Mouse (Mus musculus) urinary bladder, adult 18-20 months (tissue): Measurements from ENCODE around the gene Psmd1.
"Not testable (repeated sequence)": the region's sequence is repeated elsewhere in the genome, so short reads cannot be mapped to it uniquely, and the experiment has no call there.

Source experiments
- DNase-seq, 2 experiments: peaks; one replicate each; pipeline ENCODE4 v3.0.0; 2022; ENCODE audit warnings: low spot score in 2 of 2, mixed read lengths in 2 of 2

The Psmd1 gene

DNA sequence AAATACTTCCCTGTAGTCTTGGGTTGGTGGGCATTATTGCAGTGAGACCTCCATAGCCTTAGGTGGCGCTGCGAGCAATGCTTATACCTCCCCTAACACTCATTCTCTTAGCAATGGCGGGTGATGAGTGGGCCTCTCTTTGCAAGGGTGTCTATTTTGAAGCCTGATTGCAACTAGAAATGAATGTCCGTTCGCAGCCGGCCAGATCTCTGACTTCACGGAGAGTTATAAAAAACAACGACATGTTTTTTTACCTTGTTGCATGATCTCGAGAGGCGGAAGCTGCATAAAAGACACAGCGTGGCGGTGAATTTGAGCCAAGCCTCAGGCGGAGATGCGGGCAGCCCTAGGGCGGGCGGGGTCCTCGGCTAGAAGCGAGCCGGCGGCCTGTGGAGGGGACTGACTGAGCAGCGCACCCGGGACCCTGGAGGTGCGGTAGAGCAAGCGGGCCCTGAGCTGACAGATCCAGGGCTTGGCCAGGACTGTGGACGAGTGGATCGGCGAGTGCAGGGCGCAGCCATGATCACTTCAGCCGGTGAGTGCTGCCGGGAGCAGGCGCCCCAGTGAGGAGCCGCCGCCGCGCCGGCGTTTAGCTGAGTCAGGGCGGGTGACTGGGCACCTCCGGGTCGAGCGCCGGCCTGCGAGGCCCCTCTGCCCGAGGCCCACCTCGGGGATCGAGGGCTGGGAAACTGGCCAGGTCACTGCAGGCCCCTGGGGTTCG lies at the start of gene Psmd1:
Gene Psmd1, plus strand, starts transcription at position 117 of the 721 bp plus-strand sequence.
- peak; percentile 77 to 91 for DNase-seq

DNA sequence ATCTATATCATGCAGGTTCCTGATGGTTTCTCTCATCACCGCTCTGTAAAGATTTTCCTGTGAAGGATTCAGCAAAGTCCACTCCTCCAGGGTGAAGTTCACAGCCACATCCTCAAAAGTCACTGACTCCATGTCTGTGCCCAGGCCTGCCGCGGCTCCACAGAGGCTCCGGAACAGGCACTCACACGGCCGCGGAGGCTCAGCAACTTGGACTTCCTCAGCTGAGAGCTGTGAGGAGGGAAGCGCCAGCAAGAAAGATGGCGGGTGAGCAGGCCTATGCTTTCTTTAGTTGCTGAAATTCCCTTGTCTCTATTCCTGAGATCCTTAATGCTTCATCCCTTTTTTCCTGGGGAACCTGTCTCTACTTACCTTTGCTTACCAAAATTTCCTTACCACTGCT lies 48.4 kb upstream of the Psmd1 start:
- not testable (repeated sequence) for DNase-seq

DNA sequence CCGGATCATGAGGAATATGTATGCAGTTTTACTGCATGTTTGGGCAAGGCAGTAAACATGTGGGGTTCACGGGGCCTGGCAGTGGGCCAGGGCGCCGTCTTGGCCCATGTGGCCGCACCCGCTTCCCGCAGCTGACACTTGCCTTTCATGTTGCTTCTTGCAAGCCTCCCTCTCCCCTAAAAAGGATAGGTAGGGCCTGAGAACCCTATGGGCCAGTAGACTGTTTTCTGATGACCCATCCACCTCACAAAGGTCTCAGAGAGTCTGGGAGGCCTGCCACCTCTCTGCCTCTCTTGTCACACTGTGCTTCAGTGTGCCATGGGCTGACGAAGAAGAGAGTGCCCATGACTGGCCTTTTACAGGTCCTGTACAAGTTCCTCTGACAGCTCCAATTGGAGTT lies 47.7 kb upstream of the Psmd1 start, which contains the start of gene Spata3:
Gene Spata3, plus strand, starts transcription at position 301 of the 400 bp plus-strand sequence.
- DNase-seq = no peak

DNA sequence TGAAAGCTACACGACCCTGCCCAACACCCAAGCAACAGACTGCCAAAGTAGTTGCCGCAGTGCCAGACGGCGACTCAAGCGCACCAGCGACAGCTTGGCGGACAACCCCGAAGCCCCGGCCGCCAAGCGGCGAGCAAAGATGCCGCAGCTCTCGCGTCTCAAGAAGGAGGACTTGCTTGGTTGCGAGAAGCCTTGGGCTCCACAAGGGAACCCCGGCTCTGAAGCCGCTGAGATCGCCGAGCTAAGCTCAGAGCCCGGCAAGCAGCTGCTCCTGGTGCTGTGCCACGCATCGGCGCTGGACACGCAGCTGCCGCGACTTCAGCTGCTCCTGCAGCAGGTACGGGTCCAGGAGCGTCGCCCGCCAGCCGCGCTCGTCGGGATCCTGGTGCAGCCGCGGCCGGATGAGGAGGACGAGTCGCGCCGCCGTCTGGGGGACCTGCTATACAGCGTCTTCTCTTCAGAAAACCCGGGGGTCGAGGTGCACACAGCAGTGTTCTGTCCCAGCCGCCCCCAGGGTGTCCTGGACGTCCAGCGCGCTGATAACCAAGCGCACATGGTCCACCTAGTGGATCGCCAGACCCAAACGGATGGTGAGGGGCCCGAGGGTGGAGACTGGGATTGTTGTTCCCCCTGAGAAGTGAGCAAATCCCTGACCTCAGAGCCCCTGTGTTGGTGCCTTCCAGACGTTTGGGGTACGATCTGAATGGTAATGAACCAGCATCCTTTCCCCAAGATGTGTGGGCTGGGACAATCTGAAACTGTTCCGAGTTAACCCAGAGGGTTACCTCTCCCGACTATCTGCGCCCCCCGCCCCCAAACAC lies 45.7 kb upstream of the Psmd1 start:
- peak in 1 of 2 experiments; percentile 49 for DNase-seq

DNA sequence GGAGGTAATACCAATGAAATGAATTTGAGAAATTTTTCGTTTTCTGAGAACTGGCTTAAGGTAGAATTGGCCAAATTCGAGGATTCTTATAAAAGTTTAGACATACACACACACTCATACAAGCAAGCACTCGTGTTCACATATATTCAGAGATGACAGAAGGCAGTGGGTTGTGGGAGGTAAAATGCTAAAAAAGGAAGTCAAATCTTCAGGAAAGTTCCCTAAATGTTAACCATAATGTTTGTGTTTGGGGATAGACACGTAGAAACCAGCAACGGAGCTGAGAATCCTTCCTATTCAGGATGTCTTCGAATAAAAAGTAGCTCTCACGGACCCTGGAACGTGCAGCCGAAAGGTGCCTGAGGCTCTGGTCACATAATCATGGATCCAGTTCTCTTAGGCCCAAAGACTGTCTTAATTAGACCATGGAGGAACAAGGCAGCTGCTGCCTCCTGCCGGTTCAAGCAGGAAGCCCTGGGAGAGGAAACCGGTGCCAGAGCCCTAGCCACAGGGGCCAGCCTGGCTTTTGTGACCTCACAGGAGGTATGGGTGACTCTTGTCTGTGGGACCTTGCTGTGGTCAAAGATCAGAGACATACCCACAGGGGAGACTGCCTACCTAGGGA lies 42.7 kb upstream of the Psmd1 start:
- no peak for DNase-seq

DNA sequence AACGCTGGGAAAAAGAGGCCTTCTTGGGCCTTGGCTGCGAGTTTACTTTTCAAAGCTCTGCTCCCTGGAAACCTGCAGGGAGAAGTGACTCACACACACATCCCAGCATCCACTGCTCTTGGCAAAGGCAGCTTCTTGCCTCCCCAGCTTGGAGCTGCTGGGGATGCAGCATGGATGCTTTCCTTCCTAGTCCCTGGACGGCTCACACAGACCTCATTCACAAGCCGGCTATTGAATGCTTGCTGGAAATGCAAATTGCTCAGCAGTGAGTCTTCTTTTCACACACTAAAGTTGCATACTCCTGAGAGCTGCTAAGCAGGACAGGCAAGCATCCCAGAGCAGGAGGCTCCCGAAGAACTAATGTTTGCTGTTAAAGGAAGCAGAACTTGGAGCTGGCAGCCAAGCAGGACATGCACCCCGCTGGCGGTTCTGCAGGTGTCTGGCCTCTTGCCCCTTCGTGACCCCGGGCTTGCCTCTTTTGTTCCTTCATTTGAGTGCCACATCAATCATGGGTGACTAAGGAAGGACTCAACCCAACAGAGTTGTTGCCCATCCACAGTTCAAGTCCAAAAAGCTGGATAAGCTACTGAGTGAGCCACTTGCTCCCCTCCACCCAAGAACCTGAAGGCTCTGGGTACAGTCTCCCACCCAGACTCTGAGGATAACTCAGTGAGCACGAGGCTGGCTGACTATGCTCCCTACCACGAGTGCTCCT lies 31.8 kb upstream of the Psmd1 start:
- DNase-seq = no peak

DNA sequence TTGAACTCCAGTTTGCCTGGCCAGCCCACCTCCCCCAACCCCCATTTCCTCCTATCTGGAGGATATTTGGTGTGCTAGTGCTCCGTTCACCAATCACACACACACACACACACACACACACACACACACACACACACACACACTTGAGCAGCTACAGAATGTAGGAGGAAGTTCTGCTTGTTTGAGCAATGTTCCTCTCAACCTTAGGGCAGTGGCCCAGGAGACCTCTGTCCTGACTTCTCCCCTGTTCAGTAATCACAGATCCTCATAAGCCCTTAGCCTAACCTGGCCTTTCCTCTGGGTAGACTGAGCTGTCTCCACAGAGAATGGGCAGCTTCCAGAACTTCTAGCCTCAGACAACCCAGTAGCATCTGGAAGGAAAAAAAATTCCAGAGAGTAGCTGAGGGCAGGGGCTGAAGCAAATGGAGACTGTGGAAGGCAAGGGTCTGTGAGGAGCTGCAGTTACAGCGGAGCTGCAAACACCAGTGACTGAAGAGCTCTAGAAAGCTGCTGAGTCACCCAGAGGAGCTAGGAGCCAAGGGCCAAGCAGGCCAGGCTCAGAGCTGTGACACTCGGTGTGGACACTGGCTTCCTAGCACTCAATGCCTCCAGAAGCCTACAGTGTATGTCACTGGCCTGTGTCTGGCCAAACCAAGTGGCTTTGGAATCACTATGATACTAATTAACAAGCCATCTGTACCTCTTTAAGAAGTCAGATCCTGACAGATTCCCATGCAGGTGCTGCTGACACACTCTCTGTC lies 25.8 kb upstream of the Psmd1 start:
- no peak for DNase-seq

DNA sequence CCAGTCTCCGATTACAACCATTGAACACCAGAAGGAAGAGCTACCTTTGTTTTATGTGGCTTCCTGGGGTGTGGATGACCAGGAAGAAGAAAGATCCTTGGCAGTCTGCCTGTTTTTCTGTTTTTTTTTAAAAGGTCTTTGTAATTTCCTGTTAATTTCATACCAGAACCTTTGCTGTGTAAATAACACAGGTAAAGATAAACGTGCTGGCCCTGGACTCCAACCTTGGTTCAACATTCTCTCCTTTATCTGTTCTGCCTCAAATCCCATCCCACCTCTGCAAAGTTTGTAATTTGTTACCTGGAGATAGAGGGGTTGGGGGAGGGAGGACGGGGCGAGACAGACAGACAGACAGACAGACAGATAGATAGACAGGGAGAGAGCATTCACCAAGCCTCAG lies 24.1 kb upstream of the Psmd1 start:
- DNase-seq = no peak

DNA sequence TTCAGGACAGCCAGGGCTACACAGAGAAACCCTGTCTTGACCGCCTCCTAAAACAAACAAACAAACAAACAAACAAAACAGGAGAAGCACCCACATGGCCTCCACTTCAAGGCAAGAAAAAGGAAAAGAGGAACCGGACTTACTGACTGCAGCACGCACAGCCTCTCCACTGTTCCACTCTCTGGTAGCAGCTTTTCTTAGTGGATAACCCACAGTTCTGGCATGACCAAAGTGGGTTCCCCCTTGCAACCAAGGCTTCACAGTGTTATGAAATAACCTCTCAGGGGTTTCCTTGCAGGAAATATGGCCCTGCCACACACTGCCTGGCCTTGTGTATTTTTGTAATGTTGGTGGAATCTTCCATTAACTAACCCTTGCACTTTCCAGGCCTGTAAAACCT lies 23.4 kb upstream of the Psmd1 start:
- DNase-seq = no peak

DNA sequence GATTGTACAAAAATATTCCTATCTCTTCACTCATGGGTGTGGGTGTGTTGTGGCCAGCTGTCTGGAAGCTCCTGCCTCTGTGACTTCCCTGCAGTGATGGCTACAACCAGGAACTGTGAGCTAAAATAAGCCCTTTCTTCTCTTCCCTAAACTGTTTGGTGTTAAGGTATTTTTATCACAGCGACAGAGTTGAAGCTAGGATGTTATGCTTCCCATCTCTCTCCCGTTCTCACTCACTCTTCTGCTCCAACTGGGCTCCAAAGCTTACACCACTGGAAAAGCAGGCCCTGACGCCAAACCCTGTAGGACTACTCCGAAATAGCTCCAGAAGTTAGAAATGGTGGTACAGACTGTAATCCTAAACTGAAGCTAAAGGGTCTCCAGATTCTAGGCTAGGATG lies 19.1 kb upstream of the Psmd1 start:
- no peak for DNase-seq

DNA sequence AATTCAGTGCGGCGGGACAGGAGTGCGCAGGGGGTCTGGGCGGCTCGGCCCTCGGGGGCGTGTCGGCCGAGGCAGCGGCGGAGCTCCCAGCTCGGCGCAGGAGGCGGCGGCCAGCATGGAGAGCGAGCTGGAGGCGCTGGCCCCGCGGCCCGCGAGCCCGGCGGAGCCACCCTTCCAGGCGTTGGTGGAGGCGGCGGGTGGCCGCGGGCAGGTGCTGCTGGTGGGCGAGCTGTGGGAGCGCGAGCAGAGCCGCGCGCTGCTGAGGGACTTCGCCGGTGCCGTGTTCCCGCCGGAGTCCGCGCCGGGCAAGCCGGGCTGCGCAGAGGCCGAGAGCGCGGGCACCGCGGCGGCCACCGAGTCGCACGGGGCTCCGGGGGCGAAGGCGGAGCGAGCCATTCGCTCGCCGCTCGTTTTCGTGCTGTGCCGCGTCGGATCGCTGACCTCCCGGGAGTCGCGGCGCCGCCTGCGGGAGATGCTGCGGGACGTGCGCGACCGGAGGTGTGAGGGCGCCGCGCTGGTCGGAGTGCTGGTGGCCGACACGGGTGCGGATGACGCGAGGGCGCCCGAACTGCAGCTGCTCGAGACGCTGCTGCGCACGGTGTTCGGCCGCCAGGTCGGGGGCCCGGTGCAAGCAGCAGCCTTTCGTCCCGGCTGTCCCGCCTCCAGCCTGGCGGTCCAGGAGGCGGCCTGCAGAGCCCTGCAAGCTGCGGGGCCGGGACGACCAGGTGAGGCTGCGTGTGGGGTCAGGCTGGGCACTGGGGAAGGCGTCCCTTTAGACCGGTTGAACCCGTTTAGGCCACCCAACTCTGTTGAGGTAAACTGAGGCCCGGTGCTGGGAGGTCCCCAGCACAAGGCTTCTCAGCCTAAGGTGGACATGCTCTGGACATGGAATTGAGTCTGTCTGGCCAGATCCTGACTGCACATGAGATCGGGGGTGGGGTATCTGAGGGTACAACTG lies 18.1 kb upstream of the Psmd1 start, which contains the start of gene 2810459M11Rik:
Gene 2810459M11Rik, plus strand, starts transcription at position 16 of the 958 bp plus-strand sequence.
- peak in 1 of 2 experiments; percentile 43 for DNase-seq

DNA sequence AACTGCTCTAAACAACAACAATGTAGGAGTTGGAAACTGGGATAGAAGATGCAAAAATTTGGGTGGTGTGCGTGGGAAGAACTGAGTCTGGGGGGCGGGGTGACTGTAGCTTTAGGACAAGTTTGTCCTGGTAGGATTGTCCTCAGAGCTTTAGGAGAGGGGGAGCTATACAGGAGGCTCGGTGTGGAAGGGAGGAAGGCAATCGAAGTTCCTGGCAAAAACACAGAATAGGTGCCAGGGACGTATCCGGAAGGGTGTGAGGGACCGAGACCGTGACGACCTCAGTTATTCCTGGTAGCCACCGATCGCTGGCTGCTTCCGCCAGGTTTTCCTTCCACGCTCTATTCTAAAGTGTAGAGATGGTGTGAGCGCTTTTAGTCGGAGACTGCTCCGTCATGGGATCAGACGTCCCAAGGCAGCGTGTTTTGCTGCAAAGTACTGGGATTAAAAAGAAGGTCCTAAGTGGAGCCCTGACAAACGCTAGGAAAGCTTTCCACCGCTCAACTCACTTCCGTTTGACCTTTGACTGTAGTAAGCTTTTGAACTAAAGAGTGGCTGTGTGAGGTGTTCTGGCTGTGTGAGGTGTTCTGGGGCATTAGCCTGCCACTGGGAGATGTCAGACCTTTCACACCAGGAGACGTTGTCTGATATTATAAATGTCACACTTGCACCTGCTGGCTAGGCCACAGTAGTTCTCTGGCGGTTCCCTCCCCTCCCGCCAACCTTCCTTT lies 17.2 kb upstream of the Psmd1 start:
- DNase-seq = no peak

DNA sequence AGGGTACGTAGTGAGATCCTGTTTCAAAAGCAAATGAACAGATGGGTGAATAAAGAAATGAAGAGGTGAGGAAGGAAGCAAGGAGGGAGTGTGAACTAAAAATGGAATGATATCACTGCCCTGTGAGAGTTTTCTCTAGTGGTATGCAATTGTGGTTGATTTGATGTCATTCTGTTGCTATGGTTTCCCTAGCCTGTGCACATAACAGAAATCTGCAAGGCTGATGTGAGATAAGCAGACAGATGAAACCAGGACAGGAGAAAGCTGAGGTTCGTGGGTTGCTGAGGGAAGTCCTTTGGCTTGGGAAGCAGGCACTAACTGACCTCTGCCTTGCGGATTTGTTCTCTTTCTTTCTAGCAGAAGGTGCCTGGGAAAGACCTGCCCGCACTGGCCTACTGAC lies 16.0 kb upstream of the Psmd1 start:
- no peak for DNase-seq

DNA sequence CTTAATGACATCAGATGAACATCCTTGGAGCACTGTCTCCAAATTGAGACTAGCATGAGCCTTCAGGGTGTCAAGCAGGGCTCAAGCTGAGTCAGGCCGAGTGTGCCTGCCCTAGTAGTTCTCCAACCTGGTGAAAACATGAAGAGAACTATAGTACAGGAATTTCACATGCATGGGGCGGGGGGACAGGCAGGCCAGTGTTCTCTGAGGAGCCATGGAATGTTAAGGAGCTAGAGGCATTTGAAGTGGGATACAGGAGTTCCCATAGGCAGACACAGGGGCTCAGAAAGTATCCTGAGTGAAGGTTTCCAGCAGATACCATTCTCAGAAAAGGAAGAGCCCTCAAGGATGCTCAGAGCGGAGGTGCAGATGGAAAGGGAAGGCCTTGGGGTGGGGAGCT lies 15.4 kb upstream of the Psmd1 start:
- no peak for DNase-seq

DNA sequence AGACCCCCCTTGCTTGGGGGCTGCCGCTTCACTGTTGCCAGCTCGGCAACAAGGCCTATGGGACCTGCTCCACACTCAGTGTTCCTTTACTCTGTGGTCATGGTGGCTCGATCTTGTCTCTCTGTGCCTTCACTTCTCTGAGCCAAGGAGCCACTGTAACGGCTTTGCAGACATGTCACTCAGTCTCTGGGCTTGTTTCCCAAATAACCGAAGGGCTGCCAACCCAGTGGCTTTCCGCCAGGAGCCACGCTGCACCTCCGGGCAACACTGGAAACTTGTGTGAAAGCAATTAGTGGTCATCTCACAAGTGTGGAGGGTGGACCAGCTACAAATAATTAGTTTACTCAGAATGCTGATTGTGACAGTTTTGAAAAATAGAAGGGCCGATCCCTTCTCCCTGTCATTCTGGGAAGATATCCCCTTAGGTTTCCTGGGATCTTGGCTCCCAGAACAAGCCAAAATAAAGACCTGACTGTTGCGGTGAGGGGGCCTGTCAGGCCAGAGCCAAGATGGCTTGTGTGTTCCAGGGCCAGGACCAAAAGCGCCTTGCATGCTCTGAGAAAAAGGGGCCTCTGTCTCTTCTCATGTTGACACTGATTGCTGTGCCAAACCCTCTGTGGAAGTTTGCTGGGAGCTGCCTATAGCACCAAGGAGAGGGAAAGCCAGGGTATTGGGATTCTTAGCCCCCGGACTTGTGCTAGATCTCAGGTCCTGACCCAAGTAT lies 10.8 kb upstream of the Psmd1 start:
- no peak for DNase-seq

DNA sequence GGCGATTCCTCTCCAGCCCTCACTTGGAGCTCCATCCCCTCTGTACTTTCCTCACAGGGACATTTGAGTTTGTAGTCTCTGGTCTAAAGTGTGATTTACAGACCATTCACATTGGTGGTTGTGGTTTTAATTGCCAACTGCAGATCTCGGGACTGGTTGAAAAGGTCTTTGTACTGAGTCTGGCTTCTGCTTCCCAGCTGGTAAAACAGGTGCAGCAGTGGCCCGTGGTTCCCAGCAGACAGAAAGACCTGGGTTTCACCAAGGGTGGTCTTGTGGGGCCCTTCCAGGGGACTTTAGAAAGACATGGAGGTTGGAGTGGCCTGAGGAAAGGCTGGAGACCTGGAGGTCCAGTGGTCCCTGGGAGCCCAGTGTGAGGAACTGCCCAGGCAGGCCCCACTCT lies 9.2 kb upstream of the Psmd1 start:
- DNase-seq = no peak

DNA sequence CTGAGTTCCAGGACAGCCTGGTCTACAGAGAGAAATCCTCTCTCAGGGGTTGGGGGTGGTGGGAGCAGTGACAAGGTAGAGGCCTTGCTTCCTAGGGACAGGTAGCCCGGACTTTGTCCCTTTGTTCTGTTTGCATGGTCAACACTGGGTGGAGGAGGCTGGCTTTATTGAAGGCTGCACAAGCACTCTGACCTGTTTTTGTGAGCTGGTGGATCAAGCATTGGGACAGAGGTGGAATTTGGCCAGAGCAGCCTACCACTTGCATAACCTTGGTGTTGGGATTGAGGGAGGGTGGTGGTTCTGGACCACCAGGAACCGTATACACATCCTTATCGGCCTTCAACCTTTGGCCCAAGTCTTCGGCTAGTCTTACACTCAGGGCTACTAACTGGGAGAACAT lies 7.9 kb upstream of the Psmd1 start:
- no peak for DNase-seq
